Mouse (Mus musculus) central nervous system, embryonic 11.5 days (tissue): ENCODE data around the gene Pmm2. TPM values are rescaled to one million over a fixed set of nuclear protein-coding genes. Genes with fewer than 3 reads are reported as not detected.

Experiments used
- polyA plus RNA-seq: library from polyadenylated mRNA; depleted of rRNA; stranded (reverse); fragments of >200 nt; gene quantifications from 2 replicates; pipeline ENCODE4 v1.2.3, GENCODE M21; 2012; rRNA removed

Gene Pmm2
- 35.8 and 53.2 TPM in 2 replicates for polyA plus RNA-seq

GRCm38 (mm10) chr16:8637217-8638051 is at the start of gene Pmm2, which contains the start of gene Tmem186:
TSS of gene Pmm2 (plus strand) at chr16:8637674.
TSS of gene Tmem186 (minus strand) at chr16:8637712.

GRCm38 (mm10) chr16:8671551-8672349 is 34.3 kb downstream of the Pmm2 start, which contains the start of gene Carhsp1:
TSS of gene Carhsp1 (minus strand) at chr16:8672155.

GRCm38 (mm10) chr16:8680470-8680869 is 43.0 kb downstream of the Pmm2 start, which contains the start of gene Gm5767:
TSS of gene Gm5767 (plus strand) at chr16:8680770.

Other genes with a start within 250 kb of the Pmm2 start
- gene Tmem114, start 212.5 kb upstream of the Pmm2 start, polyA plus RNA-seq = 0.05 TPM in 1 of 2 replicates, not detected in the other
- 38.9 and 40.7 TPM in 2 replicates for gene Mettl22, start 166.9 kb upstream of the Pmm2 start, polyA plus RNA-seq
- 13.7 and 26.3 TPM in 2 replicates for gene Abat, start 124.2 kb upstream of the Pmm2 start, polyA plus RNA-seq
- gene Tmem186, start within 50 bp of the Pmm2 start, polyA plus RNA-seq = 18.0 and 22.4 TPM in 2 replicates
- 103 and 112 TPM in 2 replicates for gene Carhsp1, start 34.5 kb downstream of the Pmm2 start, polyA plus RNA-seq
- gene Gm5767, start 43.1 kb downstream of the Pmm2 start, polyA plus RNA-seq = not detected in 2 replicates
- 109 and 122 TPM in 2 replicates for gene Usp7, start 154.6 kb downstream of the Pmm2 start, polyA plus RNA-seq
- gene 1810013L24Rik, start 192.4 kb downstream of the Pmm2 start, polyA plus RNA-seq = 41.7 and 46.7 TPM in 2 replicates